Mouse (Mus musculus): ENCODE results near the gene Cdk2ap1.
"Not testable (repeated sequence)": the region's sequence is repeated elsewhere in the genome, so short reads cannot be mapped to it uniquely, and the experiment has no call there.

Cdk2ap1 gene

GRCm38 (mm10) chr5:124351111-124351560, 11.7 kb downstream of the Cdk2ap1 start:
- peak; percentile 52 to 63 for DNase-seq

GRCm38 (mm10) chr5:124350350-124350749, 12.5 kb downstream of the Cdk2ap1 start:
- no peak for DNase-seq

- DNase-seq, result peak; percentile 70 to 78
Observed at GRCm38 (mm10) chr5:124349196-124349595, 13.7 kb downstream of the Cdk2ap1 start.

DNA sequence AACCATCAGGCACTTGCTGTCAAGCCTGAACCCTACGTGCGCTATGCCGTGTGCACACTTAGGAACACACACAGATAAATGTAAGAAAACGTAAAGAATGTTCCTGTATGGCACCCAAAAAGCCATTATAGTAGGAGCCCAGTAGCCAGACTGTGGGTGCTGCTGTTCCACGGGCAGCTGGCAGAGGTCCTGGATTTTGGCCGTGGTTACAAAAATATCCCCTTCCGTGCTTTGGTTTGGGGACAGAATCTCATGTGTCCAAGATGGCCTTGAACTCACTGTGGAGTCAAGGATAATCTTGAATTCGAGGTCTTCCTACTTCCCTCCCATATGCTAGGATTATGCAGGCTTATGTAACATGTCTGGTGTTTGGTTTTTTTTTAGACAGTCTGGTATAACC, 20.0 kb downstream of the Cdk2ap1 start:
- no peak for DNase-seq

- not testable (repeated sequence) for DNase-seq
Observed at GRCm38 (mm10) chr5:124341753-124342339, 21.0 kb downstream of the Cdk2ap1 start.

GRCm38 (mm10) chr5:124338791-124339190, 24.1 kb downstream of the Cdk2ap1 start:
- DNase-seq, result peak; percentile 74

DNA sequence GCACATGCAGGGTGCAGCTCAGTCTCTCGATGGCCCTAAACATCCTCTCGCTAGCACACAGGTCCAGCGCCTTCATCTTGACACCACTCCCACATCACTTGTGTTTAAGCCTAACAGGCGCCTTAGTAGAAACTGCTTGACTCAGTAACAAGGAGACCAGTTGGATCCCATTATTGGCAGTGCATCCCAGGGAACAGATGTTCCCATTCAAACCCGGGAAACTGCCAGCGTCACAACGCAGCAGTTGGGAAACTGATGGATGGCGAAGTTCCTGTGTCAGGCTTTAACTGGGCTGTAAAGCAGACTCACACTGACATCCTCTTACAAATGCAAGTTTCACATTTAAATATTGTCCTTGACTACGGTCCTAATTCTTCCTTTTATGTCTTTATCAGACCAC, 25.0 kb downstream of the Cdk2ap1 start:
- DNase-seq, result no peak

DNA sequence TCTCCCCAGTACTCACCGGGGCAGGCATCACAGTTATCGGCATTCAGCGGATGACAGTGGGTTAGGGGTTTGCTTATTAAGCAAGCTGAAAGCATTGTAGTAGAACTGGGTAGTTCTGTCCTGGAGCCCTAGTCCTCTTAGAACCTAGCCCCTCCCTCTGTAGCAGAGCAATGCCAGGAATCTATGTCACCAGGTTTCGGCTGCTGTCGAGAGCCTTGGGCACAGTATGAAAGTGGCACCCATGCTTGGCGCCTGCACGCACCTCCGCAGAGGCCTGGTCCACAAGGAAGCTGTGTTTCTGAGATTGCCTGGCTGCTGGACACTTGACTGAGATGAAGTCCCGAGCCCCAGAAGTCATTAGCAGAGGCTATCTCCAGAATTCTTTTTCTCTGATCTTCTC, 25.8 kb downstream of the Cdk2ap1 start:
- no peak for DNase-seq

DNA sequence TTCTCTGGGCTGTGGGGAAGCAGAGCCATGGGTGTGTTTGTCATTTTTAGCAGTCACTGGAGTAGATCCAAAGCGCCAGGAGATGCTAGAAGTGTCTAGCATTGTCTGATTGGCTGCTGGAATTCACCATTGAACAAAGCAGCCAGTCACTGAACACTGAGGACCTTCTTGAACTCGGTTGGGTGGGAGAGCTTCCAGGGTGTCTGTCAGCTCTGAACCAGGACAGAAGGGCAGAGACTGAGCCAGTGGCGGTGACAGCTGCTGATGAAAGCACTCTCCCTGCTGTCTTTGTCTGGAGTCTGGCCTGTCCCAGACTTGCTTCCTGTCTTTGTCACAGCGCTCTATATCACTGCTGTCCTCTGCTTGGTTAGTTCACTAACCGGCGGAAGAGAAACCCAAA, 28.5 kb downstream of the Cdk2ap1 start:
- peak; percentile 55 to 56 for DNase-seq

GRCm38 (mm10) chr5:124330086-124330485, 32.8 kb downstream of the Cdk2ap1 start:
- DNase-seq, result no peak

GRCm38 (mm10) chr5:124327510-124328364, 35.1 kb downstream of the Cdk2ap1 start, which contains the start of the genes Mphosph9 and 2810006K23Rik:
Gene Mphosph9 (minus strand): TSS chr5:124327972.
Gene 2810006K23Rik (plus strand): TSS chr5:124328089.
- peak; percentile 100 for DNase-seq

DNA sequence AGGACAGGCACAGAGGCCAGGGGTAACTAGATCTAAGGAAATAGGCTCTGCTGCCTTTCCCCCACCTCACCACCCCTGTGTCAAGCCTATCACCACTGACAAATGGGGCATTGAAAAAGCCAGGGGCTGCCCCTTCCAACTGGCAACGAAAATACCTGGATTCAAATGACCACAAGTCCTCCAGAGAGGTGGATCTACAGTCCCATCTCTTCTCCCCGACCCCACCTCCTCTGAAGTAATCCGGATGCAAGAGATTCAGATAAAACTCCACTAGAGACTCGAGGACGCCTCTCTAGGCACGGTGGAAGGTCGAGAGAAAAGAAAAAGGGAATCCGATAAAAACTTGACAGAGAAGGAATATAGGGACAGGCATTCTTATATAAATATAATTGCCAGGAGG, 36.1 kb downstream of the Cdk2ap1 start:
- no peak for DNase-seq

DNA sequence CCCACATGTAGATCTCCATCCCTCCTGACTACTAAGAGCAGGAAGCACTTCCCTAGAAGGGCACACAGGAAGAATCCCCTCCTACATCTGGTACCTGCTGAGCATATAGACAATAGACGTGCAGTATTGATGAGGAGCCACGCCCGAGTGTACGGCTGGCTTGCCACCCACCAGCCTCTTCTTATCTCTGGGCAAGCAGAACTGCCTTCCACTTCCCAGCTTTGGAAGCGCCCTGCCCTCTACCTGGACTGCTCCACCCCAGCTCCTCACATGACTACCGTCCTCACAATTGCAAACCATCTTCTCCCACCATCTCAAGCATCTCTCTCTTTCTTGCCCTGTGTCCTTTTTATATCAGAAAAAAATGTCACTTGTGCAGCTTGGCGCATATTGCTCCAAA, 45.2 kb downstream of the Cdk2ap1 start:
- DNase-seq, result no peak

- peak; percentile 89 to 92 for DNase-seq
Observed at GRCm38 (mm10) chr5:124315941-124316340, 46.9 kb downstream of the Cdk2ap1 start.

- DNase-seq, result peak; percentile 44 to 56
Observed at GRCm38 (mm10) chr5:124315498-124315897, 47.4 kb downstream of the Cdk2ap1 start.

DNA sequence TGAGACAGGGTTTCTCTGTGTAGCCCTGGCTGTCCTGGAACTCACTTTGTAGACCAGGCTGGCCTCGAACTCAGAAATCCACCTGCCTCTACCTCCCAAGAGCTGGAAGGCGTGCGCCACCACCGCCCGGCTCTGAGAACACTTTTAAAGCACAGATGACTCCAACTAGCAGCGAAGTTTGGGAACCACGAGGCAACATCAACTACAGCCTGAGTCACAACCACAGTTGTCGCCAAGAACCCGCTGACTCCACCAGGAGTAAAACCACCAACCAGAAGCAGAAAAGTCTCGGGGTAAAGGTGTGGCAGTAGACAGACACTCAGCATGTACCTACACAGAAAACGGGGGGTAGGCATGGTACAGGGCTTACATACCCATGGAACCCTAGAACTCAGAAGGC, 52.8 kb downstream of the Cdk2ap1 start:
- DNase-seq, result no peak

DNA sequence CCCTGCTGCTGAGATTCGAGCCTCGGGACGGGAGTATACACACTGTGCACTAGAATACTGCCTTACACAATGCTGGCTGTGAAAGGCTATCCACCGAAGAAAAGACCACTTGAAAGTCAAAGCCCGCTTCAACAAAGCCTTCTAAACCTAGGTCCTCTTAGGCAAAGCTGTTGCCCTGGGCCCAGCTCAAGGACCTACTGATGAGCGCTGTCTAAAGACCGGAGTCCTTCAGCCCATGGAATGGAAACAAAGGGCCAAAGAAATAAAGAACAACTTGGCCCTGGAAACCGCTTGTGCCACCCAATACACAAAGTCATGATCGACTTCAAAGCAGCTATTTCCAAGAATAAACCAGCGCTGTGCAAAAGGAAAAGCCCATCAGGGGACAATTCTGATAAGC, 53.7 kb downstream of the Cdk2ap1 start:
- no peak for DNase-seq

DNA sequence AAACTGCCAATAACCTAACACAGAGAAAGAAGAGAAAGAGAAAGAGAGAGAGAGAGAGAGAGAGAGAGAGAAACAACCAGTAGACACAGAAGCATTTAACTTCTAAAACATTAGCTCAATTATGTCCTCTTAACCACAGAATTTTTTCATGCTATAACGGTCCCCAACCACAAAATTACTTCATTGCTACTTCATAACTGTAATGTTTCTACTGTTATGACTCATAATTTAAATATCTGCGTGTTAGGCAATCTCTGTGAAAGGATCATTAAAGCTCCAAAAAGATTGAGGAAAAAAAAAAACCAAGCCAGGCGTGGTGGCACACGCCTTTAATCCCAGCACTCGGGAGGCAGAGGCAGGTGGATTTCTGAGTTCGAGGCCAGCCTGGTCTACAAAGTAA, 60.0 kb downstream of the Cdk2ap1 start:
- DNase-seq, result not testable (repeated sequence)

- DNase-seq, result no peak
Observed at GRCm38 (mm10) chr5:124300132-124300531, 62.8 kb downstream of the Cdk2ap1 start.

- DNase-seq, result not testable (repeated sequence)
Observed at GRCm38 (mm10) chr5:124299307-124299706, 63.6 kb downstream of the Cdk2ap1 start.

DNA sequence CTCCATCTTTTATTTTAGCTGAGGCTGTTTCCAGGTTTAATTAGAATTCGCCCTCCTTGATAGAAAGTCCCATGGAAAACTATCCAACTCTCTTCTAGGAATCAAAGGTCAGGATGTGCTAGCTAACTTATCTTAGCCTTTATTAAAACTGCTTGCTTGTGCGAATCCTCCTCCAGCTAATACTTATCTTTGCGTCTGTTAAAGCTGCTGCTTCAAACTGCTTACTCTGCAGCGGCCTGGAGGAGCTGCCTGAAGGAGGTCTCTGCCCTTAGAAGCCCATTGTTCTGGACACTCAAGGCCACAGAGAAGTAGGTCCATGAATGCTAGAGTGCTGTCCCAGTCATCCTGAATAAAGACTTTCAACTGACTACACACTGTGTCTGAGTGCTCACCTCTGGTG, 66.4 kb downstream of the Cdk2ap1 start:
- no peak for DNase-seq

Measured in cerebellum, postnatal 36 days (tissue).